Mouse (Mus musculus): ENCODE data around the gene Ubash3b.

Ubash3b gene

GRCm38 (mm10) chr9:41136273-41136672, 25.2 kb downstream of the Ubash3b start:
- no peak for DNase-seq (ENCODE audit: low spot score in 2 of 2)

- DNase-seq (ENCODE audit: low spot score in 2 of 2) = no peak
These were observed 26.6 kb downstream of the Ubash3b start for GRCm38 (mm10) chr9:41134907-41135306.

GRCm38 (mm10) chr9:41130563-41130962, 30.9 kb downstream of the Ubash3b start:
- no peak for DNase-seq (ENCODE audit: low spot score in 2 of 2)

- no peak for DNase-seq (ENCODE audit: low spot score in 2 of 2)
These were observed 31.6 kb downstream of the Ubash3b start for GRCm38 (mm10) chr9:41129802-41130480.

GRCm38 (mm10) chr9:41129273-41129672, 32.2 kb downstream of the Ubash3b start:
- DNase-seq (ENCODE audit: low spot score in 2 of 2) = no peak

- no peak for DNase-seq (ENCODE audit: low spot score in 2 of 2)
These were observed 34.8 kb downstream of the Ubash3b start for GRCm38 (mm10) chr9:41126723-41127122.

GRCm38 (mm10) chr9:41124305-41124704, 37.2 kb downstream of the Ubash3b start:
- DNase-seq (ENCODE audit: low spot score in 2 of 2) = no peak

- DNase-seq (ENCODE audit: low spot score in 2 of 2) = no peak
These were observed 38.9 kb downstream of the Ubash3b start for GRCm38 (mm10) chr9:41122390-41123110.

- DNase-seq (ENCODE audit: low spot score in 2 of 2) = no peak
These were observed 39.7 kb downstream of the Ubash3b start for GRCm38 (mm10) chr9:41121701-41122354.

- DNase-seq (ENCODE audit: low spot score in 2 of 2) = no peak
These were observed 41.5 kb downstream of the Ubash3b start for GRCm38 (mm10) chr9:41119958-41120357.

- DNase-seq (ENCODE audit: low spot score in 2 of 2) = no peak
These were observed 43.4 kb downstream of the Ubash3b start for GRCm38 (mm10) chr9:41118065-41118464.

- DNase-seq (ENCODE audit: low spot score in 2 of 2) = no peak
These were observed 45.4 kb downstream of the Ubash3b start for GRCm38 (mm10) chr9:41116126-41116525.

GRCm38 (mm10) chr9:41114367-41114766, 47.1 kb downstream of the Ubash3b start:
- no peak for DNase-seq (ENCODE audit: low spot score in 2 of 2)

GRCm38 (mm10) chr9:41109749-41110148, 51.7 kb downstream of the Ubash3b start:
- DNase-seq (ENCODE audit: low spot score in 2 of 2) = no peak

GRCm38 (mm10) chr9:41108324-41109180, 52.9 kb downstream of the Ubash3b start:
- peak; percentile 33 to 68 for DNase-seq (ENCODE audit: low spot score in 2 of 2)

GRCm38 (mm10) chr9:41105201-41105643, 56.3 kb downstream of the Ubash3b start:
- no peak for DNase-seq (ENCODE audit: low spot score in 2 of 2)

GRCm38 (mm10) chr9:41103722-41104121, 57.8 kb downstream of the Ubash3b start:
- DNase-seq (ENCODE audit: low spot score in 2 of 2) = no peak

- no peak for DNase-seq (ENCODE audit: low spot score in 2 of 2)
These were observed 58.9 kb downstream of the Ubash3b start for GRCm38 (mm10) chr9:41102613-41103012.

GRCm38 (mm10) chr9:41099897-41100296, 61.6 kb downstream of the Ubash3b start:
- DNase-seq (ENCODE audit: low spot score in 2 of 2) = no peak

GRCm38 (mm10) chr9:41099067-41099466, 62.4 kb downstream of the Ubash3b start:
- DNase-seq (ENCODE audit: low spot score in 2 of 2) = no peak

GRCm38 (mm10) chr9:41098065-41098464, 63.4 kb downstream of the Ubash3b start:
- DNase-seq (ENCODE audit: low spot score in 2 of 2) = no peak

GRCm38 (mm10) chr9:41091993-41092392, 69.5 kb downstream of the Ubash3b start:
- DNase-seq (ENCODE audit: low spot score in 2 of 2) = no peak

Data from right cerebral cortex, postnatal 36 days (tissue).